Mouse (Mus musculus): ENCODE measurements around the gene Fam216a.

Fam216a gene

GRCm38 (mm10) chr5:122390671-122391070 lies 18.5 kb upstream of the Fam216a start:
- peak in 1 of 2 experiments; percentile 4 for DNase-seq

- DNase-seq: peak in 1 of 2 experiments; percentile 22
Measured at GRCm38 (mm10) chr5:122390006-122390405, 17.8 kb upstream of the Fam216a start.

- DNase-seq: peak; percentile 69 to 80
Measured at GRCm38 (mm10) chr5:122379374-122380155, 7.4 kb upstream of the Fam216a start.

GRCm38 (mm10) chr5:122378171-122378570 lies 6.0 kb upstream of the Fam216a start:
- DNase-seq: no peak

- no peak for DNase-seq
Measured at GRCm38 (mm10) chr5:122377101-122377833, 5.1 kb upstream of the Fam216a start.

GRCm38 (mm10) chr5:122372878-122373277 lies 714 bp upstream of the Fam216a start:
- peak in 1 of 2 experiments; percentile 8 for DNase-seq

GRCm38 (mm10) chr5:122371591-122372191 lies 473 bp downstream of the Fam216a start, which contains the start of gene Gpn3:
TSS of gene Gpn3 (plus strand) at chr5:122371876.
- DNase-seq: no peak

GRCm38 (mm10) chr5:122354492-122355067 lies 17.6 kb downstream of the Fam216a start:
- no peak for DNase-seq

GRCm38 (mm10) chr5:122353807-122354491 lies 18.2 kb downstream of the Fam216a start, which contains the start of the genes Rad9b and Vps29:
TSS of gene Rad9b (minus strand) at chr5:122354233.
TSS of gene Vps29 (plus strand) at chr5:122354369.
- DNase-seq: peak; percentile 99

- no peak for DNase-seq
Measured at GRCm38 (mm10) chr5:122345777-122346176, 26.4 kb downstream of the Fam216a start.

- peak; percentile 72 to 84 for DNase-seq
Measured at GRCm38 (mm10) chr5:122344260-122344659, 27.9 kb downstream of the Fam216a start.

GRCm38 (mm10) chr5:122343768-122344167 lies 28.4 kb downstream of the Fam216a start:
- no peak for DNase-seq

- no peak for DNase-seq
Measured at GRCm38 (mm10) chr5:122342874-122343273, 29.3 kb downstream of the Fam216a start.

- DNase-seq: no peak
Measured at GRCm38 (mm10) chr5:122336554-122337294, 35.4 kb downstream of the Fam216a start.

GRCm38 (mm10) chr5:122334682-122335081 lies 37.5 kb downstream of the Fam216a start:
- no peak for DNase-seq

- DNase-seq: no peak
Measured at GRCm38 (mm10) chr5:122330269-122330668, 41.9 kb downstream of the Fam216a start.

- DNase-seq: no peak
Measured at GRCm38 (mm10) chr5:122327283-122327682, 44.9 kb downstream of the Fam216a start.

GRCm38 (mm10) chr5:122325477-122325876 lies 46.7 kb downstream of the Fam216a start:
- DNase-seq: no peak

- DNase-seq: peak; percentile 38 to 56
Measured at GRCm38 (mm10) chr5:122324608-122325431, 47.3 kb downstream of the Fam216a start.

GRCm38 (mm10) chr5:122323523-122323922 lies 48.6 kb downstream of the Fam216a start:
- DNase-seq: peak in 1 of 2 experiments; percentile 38

Measured in lung, postnatal 4 days (tissue).